Comparison of ENCODE assay signal across 11 mouse cellular contexts in the genomic region with DNA sequence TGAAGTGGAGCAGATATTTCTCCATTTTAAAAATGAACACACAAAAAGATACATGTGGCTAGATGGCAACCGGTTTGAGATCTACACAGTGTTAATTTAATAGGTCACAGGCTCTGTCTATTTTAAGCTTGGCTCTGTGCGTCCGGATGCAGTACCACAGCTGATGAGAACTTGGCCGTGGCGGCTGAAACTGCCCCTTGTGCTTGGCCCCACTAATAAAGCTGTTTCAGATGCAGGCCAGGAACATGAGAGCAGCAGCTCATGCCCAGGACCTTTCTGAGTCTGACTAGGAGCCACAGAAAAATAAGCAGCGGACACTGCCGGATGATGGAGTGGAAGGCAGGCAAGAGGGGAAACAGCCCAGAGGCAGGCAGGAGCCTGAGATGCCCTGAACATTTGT. TPM values are rescaled to one million over a fixed set of nuclear protein-coding genes. Genes with fewer than 3 reads are reported as not detected.
DNase-seq lines count a peak whose midpoint lies in the region; ATAC-seq and TF ChIP-seq lines count a peak whose summit lies in the region.
"Had no signal": no experiment of that assay in that cellular context is flagged by ENCODE, and none has a peak within 500 bp of the region (broad histone marks: within the 10 kb centered on the region; RNA-seq: fewer than 3 reads in every experiment).

No protein-coding gene starts in this region.

- no peaks in the 10 kb centered on the region for H3K9me3 ChIP-seq in heart, embryonic 15.5 days (replicated peaks)
- H3K9me3 ChIP-seq: limb, embryonic 15.5 days; neural tube, embryonic 12.5 days had no signal

- H3K27ac ChIP-seq in cerebellum, adult 2 months (ENCODE audit: insufficient read depth, low read length), result no peak overlapping the region
- H3K27ac ChIP-seq in heart, embryonic 15.5 days, result peak overlapping the region; percentile 72
- H3K27ac ChIP-seq: limb, embryonic 15.5 days; neural tube, embryonic 12.5 days had no signal

- peak; percentile 35; the same call in 1 of the 2 replicates for ATAC-seq in heart, embryonic 15.5 days (replicated peaks; ENCODE audit: insufficient number of reproducible peaks, insufficient read depth, low FRiP score, low read depth)

- 0 out of 2 replicates have a peak overlapping the region, but pooled peaks have one; percentile 22 for H3K4me2 ChIP-seq in heart, embryonic 15.5 days
- H3K4me2 ChIP-seq: limb, embryonic 15.5 days; neural tube, embryonic 12.5 days had no signal

- H3K4me1 ChIP-seq in cerebellum, adult 2 months (ENCODE audit: control insufficient read depth, insufficient read depth, low read length), result 0 out of 2 replicates have a peak, but pooled peaks cover 2% of the 10 kb centered on the region
- H3K4me1 ChIP-seq in lung, adult 2 months (ENCODE audit: control insufficient read depth, insufficient read depth, low read length), result no peaks in the 10 kb centered on the region; the same call in 1 of the 2 replicates
- H3K4me1 ChIP-seq in heart, embryonic 15.5 days (replicated peaks), result peaks cover 25% of the 10 kb centered on the region

- H3K27me3 ChIP-seq in cerebellum, adult 2 months (ENCODE audit: control insufficient read depth, insufficient read depth, low read length), result no peaks in the 10 kb centered on the region; the same call in 1 of the 2 replicates
- no peaks in the 10 kb centered on the region for H3K27me3 ChIP-seq in heart, embryonic 15.5 days
- H3K27me3 ChIP-seq: limb, embryonic 15.5 days; neural tube, embryonic 12.5 days had no signal

- H3K9ac ChIP-seq in heart, embryonic 15.5 days, result no peak overlapping the region
- H3K9ac ChIP-seq: limb, embryonic 15.5 days; neural tube, embryonic 12.5 days had no signal

- WGBS in cerebellum, adult 2 months, result 13% methylated on average over 7 of the region's 7 CpGs
- 50% methylated on average over 7 of the region's 7 CpGs for WGBS in lung, adult 2 months
- WGBS in heart, embryonic 15.5 days, result 31% methylated on average over 7 of the region's 7 CpGs

- peak; percentile 11 to 31 for DNase-seq in cerebellum, adult 2 months
- DNase-seq in cerebellum, adult 11-12 months, result no peak
- peak; percentile 18 for DNase-seq in lung, postnatal 10 days
- no peak for DNase-seq in lung, adult 2 months
- peak; percentile 8 for DNase-seq in right cerebral cortex, postnatal 4 days
- no peak for DNase-seq in thymus, postnatal 10 days (ENCODE audit: low spot score in 2 of 2)
- DNase-seq in ovary, postnatal 14 days (ENCODE audit: low spot score), result no peak
- DNase-seq: adrenal gland, adult 8-10 months had no signal

- no peak for TF ChIP-seq CTCF in cerebellum, adult 2 months (IDR thresholded peaks at IDR 0.05; ENCODE audit: borderline replicate concordance, insufficient read depth, low read depth, low read length)
- no peak for TF ChIP-seq CTCF in lung, adult 2 months (IDR thresholded peaks at IDR 0.05; ENCODE audit: insufficient read depth, low read length)

- H3K36me3 ChIP-seq in heart, embryonic 15.5 days, result no peaks in the 10 kb centered on the region
- H3K36me3 ChIP-seq: limb, embryonic 15.5 days; neural tube, embryonic 12.5 days had no signal

- H3K4me3 ChIP-seq in cerebellum, adult 2 months (replicated peaks; ENCODE audit: insufficient read depth, low read depth, low read length), result no peak overlapping the region
- H3K4me3 ChIP-seq in lung, adult 2 months (replicated peaks; ENCODE audit: extremely low read depth, low read depth, low read length), result no peak overlapping the region
- no peak overlapping the region for H3K4me3 ChIP-seq in heart, embryonic 15.5 days
- H3K4me3 ChIP-seq: limb, embryonic 15.5 days; neural tube, embryonic 12.5 days had no signal

- no peak for TF ChIP-seq POLR2A in cerebellum, adult 2 months (IDR thresholded peaks at IDR 0.05; ENCODE audit: borderline replicate concordance, insufficient read depth, low read length)
- no peak for TF ChIP-seq POLR2A in lung, adult 2 months (IDR thresholded peaks at IDR 0.05; ENCODE audit: borderline replicate concordance, extremely low read depth, low read depth, low read length)

RNA-seq across cellular contexts. Expression of gene Nek7, which starts 43.1 kb away (rescaled TPM):
- polyA plus RNA-seq in cerebellum, adult 2 months (2012; rRNA removed), result 18.3 and 21.5 TPM in 2 replicates
- polyA plus RNA-seq in lung, adult 2 months (2012; rRNA removed), result 13.6 and 17.3 TPM in 2 replicates
- polyA plus RNA-seq in heart, embryonic 15.5 days (2015; fragmentation: Nextera tagmentation; extraction: Ambion mirVana), result 44.4 and 45.7 TPM in 2 replicates

Comparison
In these comparisons a context has a peak if more than half of its experiments do, and no peak if none do; other contexts are left out.
1. DNase-seq: peak in cerebellum, adult 2 months (2 of 2), lung, postnatal 10 days (single experiment) and right cerebral cortex, postnatal 4 days (single experiment); none in cerebellum, adult 11-12 months (single experiment), lung, adult 2 months (single experiment), thymus, postnatal 10 days (0 of 2) and ovary, postnatal 14 days (single experiment).